ENCODE assay signal across 29 mouse cellular contexts in the genomic region with DNA sequence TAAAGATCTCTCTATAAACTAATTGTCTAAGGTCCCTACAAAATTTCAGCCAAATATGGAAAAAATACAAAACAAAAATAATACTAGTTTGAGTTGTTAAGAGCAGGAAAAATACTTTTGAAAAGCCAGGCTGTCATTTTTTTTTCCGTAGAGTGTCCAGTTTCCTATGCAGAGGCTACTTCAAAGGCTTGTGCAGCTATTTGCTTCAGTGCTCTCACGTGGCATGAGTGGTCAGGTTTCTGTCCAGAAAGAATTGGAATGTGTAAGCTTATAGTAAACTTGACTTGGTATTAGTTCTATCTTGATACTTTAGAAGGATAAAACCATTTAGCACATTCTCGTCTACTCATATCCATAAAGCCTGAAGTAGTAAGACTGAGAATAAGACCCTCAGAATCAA. TPM values are rescaled to one million over a fixed set of nuclear protein-coding genes. Genes with fewer than 3 reads are reported as not detected.
A peak's percentile ranks its signal among the peaks of the same experiment; 100 is the strongest.
DNase-seq lines count a peak whose midpoint lies in the region; ATAC-seq and TF ChIP-seq lines count a peak whose summit lies in the region.
"Had no signal": no experiment of that assay in that cellular context is flagged by ENCODE, and none has a peak within 500 bp of the region (broad histone marks: within the 10 kb centered on the region; RNA-seq: fewer than 3 reads in every experiment).

No protein-coding gene starts in this region.

- TF ChIP-seq CTCF in lung, postnatal 0 days (IDR thresholded peaks at IDR 0.05): no peak

- H3K27me3 ChIP-seq in kidney, embryonic 15.5 days: no peaks in the 10 kb centered on the region
- H3K27me3 ChIP-seq in lung, postnatal 0 days (replicated peaks; ENCODE audit: insufficient read depth, low read length): no peaks in the 10 kb centered on the region
- no peaks in the 10 kb centered on the region for H3K27me3 ChIP-seq in forebrain, embryonic 15.5 days
- H3K27me3 ChIP-seq: heart, embryonic 12.5 days; limb, embryonic 12.5 days; liver, embryonic 13.5 days; lung, embryonic 15.5 days had no signal

- ATAC-seq in kidney, embryonic 15.5 days (replicated peaks; ENCODE audit: low FRiP score): peak; percentile 58
- no peak for ATAC-seq in lung, postnatal 0 days
- no peak for ATAC-seq in cerebellum, adult (ENCODE audit: insufficient number of reproducible peaks, low FRiP score, low TSS enrichment)
- no peak for ATAC-seq in forebrain, embryonic 15.5 days (replicated peaks)
- ATAC-seq: forebrain, postnatal 0 days; midbrain, embryonic 16.5 days; Patski had no signal

- H3K4me1 ChIP-seq in kidney, embryonic 15.5 days: no peaks in the 10 kb centered on the region
- no peaks in the 10 kb centered on the region for H3K4me1 ChIP-seq in lung, postnatal 0 days (ENCODE audit: insufficient read depth, low read depth, low read length)
- H3K4me1 ChIP-seq in forebrain, embryonic 15.5 days: no peaks in the 10 kb centered on the region
- H3K4me1 ChIP-seq: forebrain, embryonic 10.5 days; liver, embryonic 13.5 days had no signal

- WGBS in kidney, embryonic 15.5 days: 33% methylated on average over 3 of the region's 3 CpGs
- WGBS in lung, postnatal 0 days: 50% methylated on average over 3 of the region's 3 CpGs
- WGBS in forebrain, embryonic 15.5 days: 79% methylated on average over 3 of the region's 3 CpGs

- H3K36me3 ChIP-seq in kidney, embryonic 15.5 days: no peaks in the 10 kb centered on the region
- H3K36me3 ChIP-seq in lung, postnatal 0 days (ENCODE audit: insufficient read depth, low read length): no peaks in the 10 kb centered on the region
- H3K36me3 ChIP-seq in forebrain, embryonic 15.5 days: no peaks in the 10 kb centered on the region
- H3K36me3 ChIP-seq: forebrain, embryonic 10.5 days; G1E; heart, embryonic 12.5 days; limb, embryonic 12.5 days; liver, embryonic 13.5 days; lung, embryonic 15.5 days had no signal

- no peak overlapping the region for H3K9ac ChIP-seq in kidney, embryonic 15.5 days
- H3K9ac ChIP-seq in lung, postnatal 0 days (replicated peaks; ENCODE audit: low read depth): no peak overlapping the region
- H3K9ac ChIP-seq in forebrain, embryonic 15.5 days (replicated peaks): no peak overlapping the region
- H3K9ac ChIP-seq: forebrain, postnatal 0 days; heart, embryonic 12.5 days; hindbrain, embryonic 14.5 days; limb, embryonic 12.5 days; liver, embryonic 13.5 days; lung, embryonic 15.5 days had no signal

- no peak overlapping the region for H3K27ac ChIP-seq in kidney, embryonic 15.5 days
- no peak overlapping the region for H3K27ac ChIP-seq in lung, postnatal 0 days (ENCODE audit: low read length)
- no peak overlapping the region for H3K27ac ChIP-seq in forebrain, embryonic 15.5 days (replicated peaks)
- H3K27ac ChIP-seq: forebrain, embryonic 10.5 days; heart, adult 2 months; hindbrain, embryonic 14.5 days; liver, embryonic 13.5 days; lung, embryonic 15.5 days had no signal

- TF ChIP-seq EP300 in lung, postnatal 0 days (IDR thresholded peaks at IDR 0.05): no peak

- H3K9me3 ChIP-seq in kidney, embryonic 15.5 days (replicated peaks): no peaks in the 10 kb centered on the region; the same call in 1 of the 2 replicates
- H3K9me3 ChIP-seq in lung, postnatal 0 days (ENCODE audit: low read length): no peaks in the 10 kb centered on the region
- no peaks in the 10 kb centered on the region for H3K9me3 ChIP-seq in forebrain, embryonic 15.5 days
- H3K9me3 ChIP-seq: forebrain, embryonic 10.5 days; heart, embryonic 12.5 days; limb, embryonic 12.5 days; liver, embryonic 13.5 days; lung, embryonic 15.5 days had no signal

- DNase-seq in embryo, embryonic 10.5 days (ENCODE audit: low spot score): peak; percentile 22
- no peak for DNase-seq in embryo, embryonic 11 days
- no peak for DNase-seq in kidney, adult 9 months
- DNase-seq in lung, postnatal 0 days (ENCODE audit: low spot score): peak; percentile 20
- DNase-seq in lung, adult 18-20 months: no peak
- DNase-seq: adrenal gland, postnatal 10 days; cerebellum, adult 11 months; cerebellum, adult 9-10 months; forebrain, postnatal 0 days; heart, adult 2 months; kidney, postnatal 14 days; liver, embryonic 13.5 days; lung, postnatal 36 days; right cerebral cortex, postnatal 25 days; thymus, adult 2 months; thymus, postnatal 36 days had no signal

- H3K4me3 ChIP-seq in kidney, embryonic 15.5 days (replicated peaks): no peak overlapping the region
- H3K4me3 ChIP-seq in lung, postnatal 0 days (ENCODE audit: low read depth, low read length): no peak overlapping the region
- no peak overlapping the region for H3K4me3 ChIP-seq in forebrain, embryonic 15.5 days
- H3K4me3 ChIP-seq: forebrain, embryonic 10.5 days; heart, adult 2 months; heart, embryonic 12.5 days; limb, embryonic 12.5 days; liver, embryonic 13.5 days; lung, embryonic 15.5 days had no signal

- no peak overlapping the region for H3K4me2 ChIP-seq in kidney, embryonic 15.5 days
- H3K4me2 ChIP-seq in lung, postnatal 0 days (replicated peaks; ENCODE audit: low read depth, low read length): no peak overlapping the region
- no peak overlapping the region for H3K4me2 ChIP-seq in forebrain, embryonic 15.5 days (replicated peaks)
- H3K4me2 ChIP-seq: heart, embryonic 12.5 days; hindbrain, embryonic 14.5 days; limb, embryonic 12.5 days; liver, embryonic 13.5 days; lung, embryonic 15.5 days; midbrain, embryonic 11.5 days had no signal

RNA-seq across cellular contexts. Expression of a gene that starts 15.0 kb away (rescaled TPM):
- polyA plus RNA-seq in kidney, embryonic 15.5 days (2015; fragmentation: Nextera tagmentation; extraction: Ambion mirVana): 0.32 and 0.68 TPM in 2 replicates
- not detected in 2 replicates for polyA plus RNA-seq in lung, postnatal 0 days (2015; fragmentation: Nextera tagmentation; extraction: Ambion mirVana)
- polyA plus RNA-seq in forebrain, embryonic 15.5 days (2015; fragmentation: Nextera tagmentation; extraction: Ambion mirVana): not detected in 2 replicates
- polyA plus RNA-seq: C2C12; forebrain, embryonic 10.5 days; G1E; hindbrain, embryonic 14.5 days; midbrain, embryonic 16.5 days; Patski; thymus, adult 2 months had no signal

RNA-seq across cellular contexts. Expression of a gene that starts 26.8 kb away (rescaled TPM):
- polyA plus RNA-seq in kidney, embryonic 15.5 days (2015; fragmentation: Nextera tagmentation; extraction: Ambion mirVana): 75.9 and 101 TPM in 2 replicates
- 2.8 and 3.4 TPM in 2 replicates for polyA plus RNA-seq in lung, postnatal 0 days (2015; fragmentation: Nextera tagmentation; extraction: Ambion mirVana)
- polyA plus RNA-seq in forebrain, embryonic 15.5 days (2015; fragmentation: Nextera tagmentation; extraction: Ambion mirVana): 12.7 and 14.8 TPM in 2 replicates
- polyA plus RNA-seq: C2C12, G1E, Patski had no signal

RNA-seq across cellular contexts. Expression of a gene that starts 52.2 kb away (rescaled TPM):
- 0.53 and 0.66 TPM in 2 replicates for polyA plus RNA-seq in kidney, embryonic 15.5 days (2015; fragmentation: Nextera tagmentation; extraction: Ambion mirVana)
- polyA plus RNA-seq in lung, postnatal 0 days (2015; fragmentation: Nextera tagmentation; extraction: Ambion mirVana): 0.07 TPM in 1 of 2 replicates, not detected in the other
- polyA plus RNA-seq in forebrain, embryonic 15.5 days (2015; fragmentation: Nextera tagmentation; extraction: Ambion mirVana): 0.31 and 0.83 TPM in 2 replicates
- polyA plus RNA-seq: C2C12; G1E; liver, embryonic 13.5 days; Patski had no signal

Comparison
In these comparisons a context has a peak if more than half of its experiments do, and no peak if none do; other contexts are left out.
1. DNase-seq: peak in embryo, embryonic 10.5 days (single experiment) and lung, postnatal 0 days (single experiment); none in embryo, embryonic 11 days (single experiment), kidney, adult 9 months (single experiment) and lung, adult 18-20 months (0 of 2).